Mouse (Mus musculus): Measurements from ENCODE around the gene Ss18l1.

The Ss18l1 gene

GRCm38 (mm10) chr2:180118661-180119438 lies 76.5 kb downstream of the Ss18l1 start, which contains the start of gene Osbpl2:
Gene Osbpl2, plus strand, starts transcription at chr2:180119306.
- DNase-seq (ENCODE audit: low spot score): peak; percentile 95
